Mouse (Mus musculus) lung, postnatal 25 days (tissue): Measurements from ENCODE around the gene Abcc2.
A peak's percentile ranks its signal among the peaks of the same experiment; 100 is the strongest.

Experiments
- DNase-seq: peaks from one replicate; pipeline ENCODE4 v3.0.0; 2022; ENCODE audit warnings: low spot score

Gene Abcc2

GRCm38 (mm10) chr19:43781980-43782379 lies at the start of gene Abcc2:
Abcc2 (plus strand) TSS chr19:43782192.
- no peak for DNase-seq

GRCm38 (mm10) chr19:43738409-43738808 lies 43.6 kb upstream of the Abcc2 start:
- no peak for DNase-seq

GRCm38 (mm10) chr19:43743401-43743800 lies 38.6 kb upstream of the Abcc2 start:
- no peak for DNase-seq

- DNase-seq = no peak
These were observed 36.3 kb upstream of the Abcc2 start for GRCm38 (mm10) chr19:43745740-43746139.

GRCm38 (mm10) chr19:43747877-43748276 lies 34.1 kb upstream of the Abcc2 start:
- no peak for DNase-seq

- no peak for DNase-seq
These were observed 32.0 kb upstream of the Abcc2 start for GRCm38 (mm10) chr19:43750008-43750407.

GRCm38 (mm10) chr19:43752489-43753225 lies 29.3 kb upstream of the Abcc2 start, which contains the start of the genes Cutc and Cox15:
Cutc (plus strand) TSS chr19:43752996.
Cox15 (minus strand) TSS chr19:43753000.
- DNase-seq = peak; percentile 97

- peak; percentile 90 for DNase-seq
These were observed 28.7 kb upstream of the Abcc2 start for GRCm38 (mm10) chr19:43753226-43753835.

- DNase-seq = no peak
These were observed 27.8 kb upstream of the Abcc2 start for GRCm38 (mm10) chr19:43754237-43754636.

GRCm38 (mm10) chr19:43754872-43755271 lies 27.1 kb upstream of the Abcc2 start:
- DNase-seq = no peak

GRCm38 (mm10) chr19:43760504-43760903 lies 21.5 kb upstream of the Abcc2 start:
- peak; percentile 74 for DNase-seq

- DNase-seq = no peak
These were observed 20.3 kb upstream of the Abcc2 start for GRCm38 (mm10) chr19:43761543-43762256.

GRCm38 (mm10) chr19:43762410-43762809 lies 19.6 kb upstream of the Abcc2 start:
- DNase-seq = no peak

GRCm38 (mm10) chr19:43766451-43766850 lies 15.5 kb upstream of the Abcc2 start:
- no peak for DNase-seq

GRCm38 (mm10) chr19:43767549-43768322 lies 14.3 kb upstream of the Abcc2 start:
- DNase-seq = no peak

GRCm38 (mm10) chr19:43769366-43769960 lies 12.5 kb upstream of the Abcc2 start:
- no peak for DNase-seq

GRCm38 (mm10) chr19:43770584-43770983 lies 11.4 kb upstream of the Abcc2 start:
- no peak for DNase-seq

GRCm38 (mm10) chr19:43771499-43771969 lies 10.5 kb upstream of the Abcc2 start:
- peak; percentile 18 for DNase-seq

GRCm38 (mm10) chr19:43772311-43772710 lies 9.7 kb upstream of the Abcc2 start:
- DNase-seq = no peak

- no peak for DNase-seq
These were observed 6.6 kb upstream of the Abcc2 start for GRCm38 (mm10) chr19:43775433-43775832.

GRCm38 (mm10) chr19:43776561-43776960 lies 5.4 kb upstream of the Abcc2 start:
- DNase-seq = no peak

GRCm38 (mm10) chr19:43777308-43777707 lies 4.7 kb upstream of the Abcc2 start:
- DNase-seq = no peak
